Mouse (Mus musculus) mouse trophoblast stem cell (cell line): ENCODE results near the gene Smc2.
"Not testable (repeated sequence)": the region's sequence is repeated elsewhere in the genome, so short reads cannot be mapped to it uniquely, and the experiment has no call there.

ENCODE experiments used
- in situ Hi-C, 2 experiments: fragments of 300-500 bp; cut with MseI, MboI; formaldehyde crosslinking; loops; 2 replicates in 1 of 2; 3 replicates in 1 of 2; pipeline ENCODE4 v1.15.1; 2025

Smc2 gene

GRCm38 (mm10) chr4:52438886-52439664, at the start of gene Smc2:
Gene Smc2, plus strand, starts transcription at chr4:52439243.
- in situ Hi-C loops: no loop called here

GRCm38 (mm10) chr4:52411587-52411986, 27.5 kb upstream of the Smc2 start:
- in situ Hi-C loops: no loop called here

GRCm38 (mm10) chr4:52423653-52424052, 15.4 kb upstream of the Smc2 start:
- in situ Hi-C loops: no loop called here

- in situ Hi-C loops: no loop called here
Observed at GRCm38 (mm10) chr4:52429310-52430198, 9.5 kb upstream of the Smc2 start.

GRCm38 (mm10) chr4:52435551-52435950, 3.5 kb upstream of the Smc2 start:
- in situ Hi-C loops: not testable (repeated sequence)

- in situ Hi-C loops: no loop called here
Observed at GRCm38 (mm10) chr4:52438371-52438885, 615 bp upstream of the Smc2 start.

- in situ Hi-C loops: no loop called here
Observed at GRCm38 (mm10) chr4:52459726-52460125, 20.7 kb downstream of the Smc2 start.

- in situ Hi-C loops: no loop called here
Observed at GRCm38 (mm10) chr4:52461321-52461720, 22.3 kb downstream of the Smc2 start.

GRCm38 (mm10) chr4:52473431-52473830, 34.4 kb downstream of the Smc2 start:
- in situ Hi-C loops: no loop called here

- in situ Hi-C loops: no loop called here
Observed at GRCm38 (mm10) chr4:52487486-52487885, 48.4 kb downstream of the Smc2 start.

GRCm38 (mm10) chr4:52497144-52497543, 58.1 kb downstream of the Smc2 start, which contains the start of gene Vma21-ps:
Gene Vma21-ps, minus strand, starts transcription at chr4:52497244.
- in situ Hi-C loops: not testable (repeated sequence)

GRCm38 (mm10) chr4:52517580-52517979, 78.5 kb downstream of the Smc2 start:
- in situ Hi-C loops: no loop called here

- in situ Hi-C loops: no loop called here
Observed at GRCm38 (mm10) chr4:52519301-52519700, 80.3 kb downstream of the Smc2 start.

GRCm38 (mm10) chr4:52526464-52526863, 87.4 kb downstream of the Smc2 start:
- in situ Hi-C loops: no loop called here

GRCm38 (mm10) chr4:52530636-52531035, 91.6 kb downstream of the Smc2 start:
- in situ Hi-C loops: no loop called here
